Mouse (Mus musculus): ENCODE data around the gene Rpl36a. TPM values are rescaled to one million over a fixed set of nuclear protein-coding genes. Genes with fewer than 3 reads are reported as not detected.
A peak's percentile ranks its signal among the peaks of the same experiment; 100 is the strongest.

Gene Rpl36a
- polyA plus RNA-seq, 1 experiment from 2014 or later: 353 TPM

GRCm38 (mm10) chrX:134601380-134602120 lies 16.1 kb downstream of the Rpl36a start:
- peak overlapping the region; percentile 50 for H3K4me2 ChIP-seq (replicated peaks)
- no peaks in the 10 kb centered on the region for H3K4me1 ChIP-seq
- peak overlapping the region; percentile 64 for H3K9ac ChIP-seq
- ATAC-seq (ENCODE audit: insufficient number of reproducible peaks, insufficient read depth, low FRiP score, low TSS enrichment): peak; percentile 70; the same call in 1 of the 2 replicates
- H3K27me3 ChIP-seq: 0 out of 2 replicates have a peak, but pooled peaks cover 3% of the 10 kb centered on the region
- H3K27ac ChIP-seq: peak overlapping the region; percentile 93
- H3K36me3 ChIP-seq: no peaks in the 10 kb centered on the region
- H3K4me3 ChIP-seq: peak overlapping the region; percentile 52
- 27% methylated on average over 38 of the region's 43 CpGs for WGBS
- no peaks in the 10 kb centered on the region for H3K9me3 ChIP-seq

- H3K27ac ChIP-seq: no peak overlapping the region
- H3K36me3 ChIP-seq: no peaks in the 10 kb centered on the region
- no peak overlapping the region for H3K4me3 ChIP-seq
- no peaks in the 10 kb centered on the region for H3K9me3 ChIP-seq
- WGBS: 46% methylated on average over 4 of the region's 4 CpGs
- H3K9ac ChIP-seq: no peak overlapping the region
- no peaks in the 10 kb centered on the region for H3K27me3 ChIP-seq
- no peak for ATAC-seq (ENCODE audit: insufficient number of reproducible peaks, insufficient read depth, low FRiP score, low TSS enrichment)
- no peaks in the 10 kb centered on the region for H3K4me1 ChIP-seq
- H3K4me2 ChIP-seq (replicated peaks): no peak overlapping the region
Observed at GRCm38 (mm10) chrX:134609472-134609871, 24.0 kb downstream of the Rpl36a start.

- WGBS: 88% methylated on average over 4 of the region's 4 CpGs
Observed at GRCm38 (mm10) chrX:134610984-134611383, 25.5 kb downstream of the Rpl36a start.

GRCm38 (mm10) chrX:134612285-134612959 lies 27.0 kb downstream of the Rpl36a start:
- Histone ChIP-seq H3K9ac (no peak overlapping the region), H3K9me3 (no peaks in the 10 kb centered on the region), H3K27ac (peak overlapping the region; percentile 89), H3K27me3 (no peaks in the 10 kb centered on the region), H3K4me1 (no peaks in the 10 kb centered on the region), H3K36me3 (no peaks in the 10 kb centered on the region), H3K4me2 (replicated peaks) (peak overlapping the region; percentile 44), H3K4me3 (peak overlapping the region; percentile 13; the same call in 1 of the 2 replicates)
- ATAC-seq (ENCODE audit: insufficient number of reproducible peaks, insufficient read depth, low FRiP score, low TSS enrichment): peak; percentile 92
- WGBS: 14% methylated on average over 15 of the region's 15 CpGs

More at GRCm38 (mm10) chrX:134610984-134611383, 25.5 kb downstream of the Rpl36a start:
- H3K27ac ChIP-seq: no peak overlapping the region
- H3K4me3 ChIP-seq: no peak overlapping the region
- H3K36me3 ChIP-seq: no peaks in the 10 kb centered on the region
- no peaks in the 10 kb centered on the region for H3K9me3 ChIP-seq
- ATAC-seq (ENCODE audit: insufficient number of reproducible peaks, insufficient read depth, low FRiP score, low TSS enrichment): no peak
- no peaks in the 10 kb centered on the region for H3K27me3 ChIP-seq
- H3K9ac ChIP-seq: no peak overlapping the region
- H3K4me1 ChIP-seq: no peaks in the 10 kb centered on the region
- no peak overlapping the region for H3K4me2 ChIP-seq (replicated peaks)

GRCm38 (mm10) chrX:134614306-134614705 lies 28.9 kb downstream of the Rpl36a start:
- Histone ChIP-seq H3K36me3 (no peaks in the 10 kb centered on the region), H3K4me3 (no peak overlapping the region), H3K4me1 (no peaks in the 10 kb centered on the region), H3K9me3 (no peaks in the 10 kb centered on the region), H3K27me3 (no peaks in the 10 kb centered on the region), H3K4me2 (replicated peaks) (no peak overlapping the region), H3K9ac (no peak overlapping the region), H3K27ac (no peak overlapping the region)
- 54% methylated on average over 2 of the region's 2 CpGs for WGBS
- ATAC-seq (ENCODE audit: insufficient number of reproducible peaks, insufficient read depth, low FRiP score, low TSS enrichment): no peak

GRCm38 (mm10) chrX:134619695-134620094 lies 34.2 kb downstream of the Rpl36a start:
- no peaks in the 10 kb centered on the region for H3K27me3 ChIP-seq
- no peaks in the 10 kb centered on the region for H3K4me1 ChIP-seq
- H3K9ac ChIP-seq: no peak overlapping the region
- no peaks in the 10 kb centered on the region for H3K36me3 ChIP-seq
- ATAC-seq (ENCODE audit: insufficient number of reproducible peaks, insufficient read depth, low FRiP score, low TSS enrichment): no peak
- no peak overlapping the region for H3K4me3 ChIP-seq
- WGBS: 56% methylated on average over 9 of the region's 9 CpGs
- no peak overlapping the region for H3K4me2 ChIP-seq (replicated peaks)
- no peak overlapping the region for H3K27ac ChIP-seq
- H3K9me3 ChIP-seq: no peaks in the 10 kb centered on the region

- WGBS: 39% methylated on average over 8 of the region's 8 CpGs
- no peaks in the 10 kb centered on the region for H3K36me3 ChIP-seq
- no peak overlapping the region for H3K9ac ChIP-seq
- H3K27ac ChIP-seq: no peak overlapping the region
- no peaks in the 10 kb centered on the region for H3K27me3 ChIP-seq
- H3K4me1 ChIP-seq: no peaks in the 10 kb centered on the region
- H3K4me2 ChIP-seq (replicated peaks): no peak overlapping the region
- no peaks in the 10 kb centered on the region for H3K9me3 ChIP-seq
- H3K4me3 ChIP-seq: no peak overlapping the region
- ATAC-seq (ENCODE audit: insufficient number of reproducible peaks, insufficient read depth, low FRiP score, low TSS enrichment): no peak
Observed at GRCm38 (mm10) chrX:134620254-134620865, 34.9 kb downstream of the Rpl36a start.

- no peak overlapping the region for H3K27ac ChIP-seq
- no peaks in the 10 kb centered on the region for H3K4me1 ChIP-seq
- 79% methylated on average over 3 of the region's 3 CpGs for WGBS
- no peak overlapping the region for H3K4me2 ChIP-seq (replicated peaks)
- no peaks in the 10 kb centered on the region for H3K27me3 ChIP-seq
- H3K36me3 ChIP-seq: no peaks in the 10 kb centered on the region
- H3K4me3 ChIP-seq: no peak overlapping the region
- ATAC-seq (ENCODE audit: insufficient number of reproducible peaks, insufficient read depth, low FRiP score, low TSS enrichment): no peak
- H3K9me3 ChIP-seq: no peaks in the 10 kb centered on the region
- H3K9ac ChIP-seq: no peak overlapping the region
Observed at GRCm38 (mm10) chrX:134621685-134622084, 36.2 kb downstream of the Rpl36a start.

GRCm38 (mm10) chrX:134623350-134623749 lies 37.9 kb downstream of the Rpl36a start:
- no peaks in the 10 kb centered on the region for H3K27me3 ChIP-seq
- H3K4me3 ChIP-seq: no peak overlapping the region
- H3K4me1 ChIP-seq: no peaks in the 10 kb centered on the region
- no peaks in the 10 kb centered on the region for H3K9me3 ChIP-seq
- ATAC-seq (ENCODE audit: insufficient number of reproducible peaks, insufficient read depth, low FRiP score, low TSS enrichment): no peak
- WGBS: 84% methylated on average over 4 of the region's 4 CpGs
- no peak overlapping the region for H3K9ac ChIP-seq
- no peaks in the 10 kb centered on the region for H3K36me3 ChIP-seq
- no peak overlapping the region for H3K27ac ChIP-seq
- H3K4me2 ChIP-seq (replicated peaks): no peak overlapping the region

GRCm38 (mm10) chrX:134628200-134628599 lies 42.7 kb downstream of the Rpl36a start:
- Histone ChIP-seq H3K9ac (no peak overlapping the region), H3K4me1 (no peaks in the 10 kb centered on the region), H3K9me3 (no peaks in the 10 kb centered on the region), H3K27me3 (no peaks in the 10 kb centered on the region), H3K4me3 (no peak overlapping the region), H3K36me3 (no peaks in the 10 kb centered on the region), H3K4me2 (replicated peaks) (no peak overlapping the region), H3K27ac (no peak overlapping the region)
- 88% methylated on average over 2 of the region's 2 CpGs for WGBS
- no peak for ATAC-seq (ENCODE audit: insufficient number of reproducible peaks, insufficient read depth, low FRiP score, low TSS enrichment)

- 90% methylated on average over 5 of the region's 5 CpGs for WGBS
- Histone ChIP-seq H3K4me1 (no peaks in the 10 kb centered on the region), H3K4me3 (no peak overlapping the region), H3K27ac (no peak overlapping the region), H3K36me3 (no peaks in the 10 kb centered on the region), H3K27me3 (no peaks in the 10 kb centered on the region), H3K9ac (no peak overlapping the region), H3K4me2 (replicated peaks) (no peak overlapping the region), H3K9me3 (no peaks in the 10 kb centered on the region)
- ATAC-seq (ENCODE audit: insufficient number of reproducible peaks, insufficient read depth, low FRiP score, low TSS enrichment): no peak
Observed at GRCm38 (mm10) chrX:134632710-134633109, 47.3 kb downstream of the Rpl36a start.

- H3K27ac ChIP-seq: no peak overlapping the region
- WGBS: 45% methylated on average over 3 of the region's 3 CpGs
- no peaks in the 10 kb centered on the region for H3K9me3 ChIP-seq
- H3K36me3 ChIP-seq: no peaks in the 10 kb centered on the region
- ATAC-seq (ENCODE audit: insufficient number of reproducible peaks, insufficient read depth, low FRiP score, low TSS enrichment): no peak
- no peaks in the 10 kb centered on the region for H3K27me3 ChIP-seq
- H3K4me3 ChIP-seq: no peak overlapping the region
- no peak overlapping the region for H3K4me2 ChIP-seq (replicated peaks)
- no peak overlapping the region for H3K9ac ChIP-seq
- H3K4me1 ChIP-seq: no peaks in the 10 kb centered on the region
Observed at GRCm38 (mm10) chrX:134635111-134635510, 49.7 kb downstream of the Rpl36a start.

All from embryonic facial prominence, embryonic 12.5 days (tissue).